Mouse (Mus musculus): ENCODE data around the gene Ooep. TPM values are rescaled to one million over a fixed set of nuclear protein-coding genes. Genes with fewer than 3 reads are reported as not detected.

Gene Ooep
- total and polyA plus RNA-seq, 3 experiments = not detected

DNA sequence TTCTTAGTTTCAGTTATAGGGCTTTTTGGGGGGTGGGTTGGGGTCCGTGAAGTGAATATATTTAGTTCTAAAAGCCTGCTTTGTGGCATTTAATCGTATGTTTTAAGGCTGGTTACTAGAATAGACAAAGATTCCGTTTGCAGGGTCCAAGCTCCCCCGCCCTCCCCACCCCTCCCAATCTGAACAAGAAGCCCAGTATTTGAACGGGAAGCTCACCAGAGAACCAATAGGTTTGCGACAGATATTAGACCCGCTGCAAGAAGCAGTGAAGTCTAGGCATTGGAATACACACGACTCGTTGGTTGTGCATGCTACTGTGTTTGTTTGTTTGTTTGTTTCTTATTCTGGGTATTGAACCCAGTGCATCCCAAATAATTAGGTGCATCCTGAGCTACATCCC lies 18.0 kb upstream of the Ooep start:
- DNase-seq (ENCODE audit: extremely low read depth) = no peak
- peaks cover 5% of the 10 kb centered on the region for H3K27me3 ChIP-seq (replicated peaks)
- no peak overlapping the region for H3K9ac ChIP-seq (ENCODE audit: insufficient read depth, low read depth)
- H3K27ac ChIP-seq (ENCODE audit: insufficient read depth, low read depth) = no peak overlapping the region
- H3K4me2 ChIP-seq (ENCODE audit: insufficient read depth, low read depth, poor library complexity, severe bottlenecking) = no peak overlapping the region
- TF ChIP-seq MAX (IDR thresholded peaks at IDR 0.05; ENCODE audit: low read length) (no peak), MXI1 (IDR thresholded peaks at IDR 0.05; ENCODE audit: low read depth, low read length) (no peak), HCFC1 (IDR thresholded peaks at IDR 0.05; ENCODE audit: low read depth, low read length) (no peak)
- no peaks in the 10 kb centered on the region for H3K36me3 ChIP-seq (replicated peaks in 1 of 2; ENCODE audit: control insufficient read depth in 1 of 2, insufficient read depth in 1 of 2, low read length in 1 of 2)
- H3K4me1 ChIP-seq (ENCODE audit: control insufficient read depth in 1 of 2, insufficient read depth in 2 of 2) = no peaks in the 10 kb centered on the region
- peaks cover 5% of the 10 kb centered on the region for H3K9me3 ChIP-seq (replicated peaks; ENCODE audit: low read length)
- no peaks in the 10 kb centered on the region for H3K79me2 ChIP-seq (replicated peaks; ENCODE audit: control insufficient read depth, extremely low read depth, insufficient read depth, poor library complexity, severe bottlenecking)
- no peak overlapping the region for H3K4me3 ChIP-seq (replicated peaks in 1 of 3; ENCODE audit: low read depth in 2 of 3, low read length in 2 of 3, poor library complexity in 1 of 3)
- in situ Hi-C loops (cut with MboI; ENCODE audit: low pct_ligation_motif_present, low pct_unique_long_range_greater_than_20kb, low sequenced_read_pairs) (no loop called here), dilution Hi-C loops (cut with MboI; ENCODE audit: extremely low pct_ligation_motif_present, extremely low pct_unique_long_range_greater_than_20kb, low sequenced_read_pairs) (no loop called here)

- no peak within 1 kb of the TSS for H3K4me2 ChIP-seq (ENCODE audit: insufficient read depth, low read depth, poor library complexity, severe bottlenecking)
- H3K4me1 ChIP-seq (ENCODE audit: control insufficient read depth in 1 of 2, insufficient read depth in 2 of 2) = no peaks in the 10 kb centered on the region
- peaks cover 5% of the 10 kb centered on the region for H3K9me3 ChIP-seq (replicated peaks; ENCODE audit: low read length)
- dilution Hi-C loops (cut with MboI; ENCODE audit: extremely low pct_ligation_motif_present, extremely low pct_unique_long_range_greater_than_20kb, low sequenced_read_pairs) = no loop called here
- no peak for TF ChIP-seq ZKSCAN1 (IDR thresholded peaks at IDR 0.05; ENCODE audit: borderline replicate concordance, low read depth, low read length)
- in situ Hi-C loops (cut with MboI; ENCODE audit: low pct_ligation_motif_present, low pct_unique_long_range_greater_than_20kb, low sequenced_read_pairs) = no loop called here
- no peak within 1 kb of the TSS for H3K27ac ChIP-seq (ENCODE audit: insufficient read depth, low read depth)
- no peaks in the 10 kb centered on the region for H3K36me3 ChIP-seq (replicated peaks in 1 of 2; ENCODE audit: control insufficient read depth in 1 of 2, insufficient read depth in 1 of 2, low read length in 1 of 2)
- no peak within 1 kb of the TSS for H3K9ac ChIP-seq (ENCODE audit: insufficient read depth, low read depth)
- H3K4me3 ChIP-seq (replicated peaks in 1 of 3; ENCODE audit: low read depth in 2 of 3, low read length in 2 of 3, poor library complexity in 1 of 3) = no peak within 1 kb of the TSS
- no peaks in the 10 kb centered on the region for H3K79me2 ChIP-seq (replicated peaks; ENCODE audit: control insufficient read depth, extremely low read depth, insufficient read depth, poor library complexity, severe bottlenecking)
- H3K27me3 ChIP-seq (replicated peaks) = peaks cover 10% of the 10 kb centered on the region
- DNase-seq (ENCODE audit: extremely low read depth) = no peak
Observed at GRCm38 (mm10) chr9:78395630-78396351, 17.3 kb upstream of the Ooep start, which contains the start of gene Ddx43. Ddx43 (plus strand) TSS chr9:78395777.

DNA sequence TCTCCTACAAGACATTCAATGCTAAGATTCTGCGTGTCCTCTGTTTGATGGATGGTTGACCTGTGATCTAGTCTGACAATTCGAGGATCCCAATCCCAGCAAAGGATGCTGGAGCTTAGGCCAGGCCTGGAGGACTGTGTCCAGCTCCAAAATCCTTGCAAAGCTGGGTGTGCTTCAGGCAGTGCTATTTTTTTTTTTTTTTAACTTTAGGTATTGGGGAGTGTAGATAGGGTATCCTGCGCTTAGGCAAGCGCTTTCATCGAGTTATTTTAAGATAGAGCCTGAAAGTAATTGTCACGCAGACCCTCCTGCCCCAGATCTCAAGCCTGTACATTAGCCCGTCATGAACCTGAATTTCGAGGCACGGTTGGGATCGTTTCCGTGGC lies 16.7 kb upstream of the Ooep start:
- H3K4me2 ChIP-seq (ENCODE audit: insufficient read depth, low read depth, poor library complexity, severe bottlenecking) = no peak overlapping the region
- no peaks in the 10 kb centered on the region for H3K79me2 ChIP-seq (replicated peaks; ENCODE audit: control insufficient read depth, extremely low read depth, insufficient read depth, poor library complexity, severe bottlenecking)
- H3K4me3 ChIP-seq (replicated peaks in 1 of 3; ENCODE audit: low read depth in 2 of 3, low read length in 2 of 3, poor library complexity in 1 of 3) = no peak overlapping the region
- H3K9me3 ChIP-seq (replicated peaks; ENCODE audit: low read length) = peaks cover 5% of the 10 kb centered on the region
- dilution Hi-C loops (cut with MboI; ENCODE audit: extremely low pct_ligation_motif_present, extremely low pct_unique_long_range_greater_than_20kb, low sequenced_read_pairs) = no loop called here
- H3K27me3 ChIP-seq (replicated peaks) = peaks cover 11% of the 10 kb centered on the region
- TF ChIP-seq TCF12 (IDR thresholded peaks at IDR 0.05; ENCODE audit: low read depth, low read length) (no peak), RAD21 (IDR thresholded peaks at IDR 0.05; ENCODE audit: low read depth, low read length) (no peak), ZNF384 (IDR thresholded peaks at IDR 0.05; ENCODE audit: low read depth, low read length) (no peak), CTCF (conservative IDR thresholded peaks at IDR 0.05 in 1 of 2, IDR thresholded peaks at IDR 0.05 in 1 of 2; ENCODE audit: low read depth in 2 of 2, low read length in 2 of 2) (no peak), POLR2AphosphoS2 (IDR thresholded peaks at IDR 0.05; ENCODE audit: low read depth, low read length) (no peak), E2F4 (IDR thresholded peaks at IDR 0.05; ENCODE audit: insufficient replicate concordance, low read depth, low read length) (no peak)
- H3K36me3 ChIP-seq (replicated peaks in 1 of 2; ENCODE audit: control insufficient read depth in 1 of 2, insufficient read depth in 1 of 2, low read length in 1 of 2) = no peaks in the 10 kb centered on the region
- no peak overlapping the region for H3K27ac ChIP-seq (ENCODE audit: insufficient read depth, low read depth)
- no peak for DNase-seq (ENCODE audit: extremely low read depth)
- H3K9ac ChIP-seq (ENCODE audit: insufficient read depth, low read depth) = no peak overlapping the region
- in situ Hi-C loops (cut with MboI; ENCODE audit: low pct_ligation_motif_present, low pct_unique_long_range_greater_than_20kb, low sequenced_read_pairs) = no loop called here
- no peaks in the 10 kb centered on the region for H3K4me1 ChIP-seq (ENCODE audit: control insufficient read depth in 1 of 2, insufficient read depth in 2 of 2)

All from CH12.LX (cell line).